Mouse (Mus musculus): ENCODE measurements around the gene Hsp90ab1. TPM values are rescaled to one million over a fixed set of nuclear protein-coding genes. Genes with fewer than 3 reads are reported as not detected.

Hsp90ab1 gene
- polyA plus RNA-seq, 1 experiment from 2014 or later = 1,098 TPM

- Histone ChIP-seq H3K9ac (no peak overlapping the region), H3K4me2 (no peak overlapping the region), H3K4me1 (peaks cover 9% of the 10 kb centered on the region; the same call in 1 of the 2 replicates), H3K27ac (no peak overlapping the region), H3K4me3 (no peak overlapping the region), H3K27me3 (replicated peaks) (peaks cover 100% of the 10 kb centered on the region), H3K36me3 (no peaks in the 10 kb centered on the region), H3K9me3 (replicated peaks) (no peaks in the 10 kb centered on the region)
- 39% methylated on average over 1 of the region's 1 CpGs for WGBS (ENCODE audit: insufficient replicate concordance)
- no peak for ATAC-seq
These were observed 30.0 kb downstream of the Hsp90ab1 start for GRCm38 (mm10) chr17:45543115-45543514.

DNA sequence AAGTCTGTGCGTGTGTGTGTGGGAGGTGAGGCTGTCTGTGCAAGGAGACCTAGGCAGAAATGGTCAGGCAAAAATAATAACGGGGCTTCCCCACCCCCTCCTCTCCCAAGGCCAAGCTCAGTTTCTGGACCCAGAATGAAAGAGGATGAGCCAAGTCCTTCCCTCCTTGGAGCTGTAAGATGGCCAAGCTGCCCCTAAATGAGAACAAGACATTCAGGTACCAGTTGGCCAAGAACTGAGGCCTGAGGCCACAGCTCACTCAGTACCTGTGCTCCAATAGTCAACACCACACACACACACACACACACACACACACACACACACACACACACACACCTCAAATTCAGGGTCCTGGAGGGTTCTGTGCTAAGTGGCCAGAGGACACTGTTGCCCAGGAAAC is 30.4 kb downstream of the Hsp90ab1 start:
- peaks cover 100% of the 10 kb centered on the region for H3K27me3 ChIP-seq (replicated peaks)
- ATAC-seq = no peak
- 44% methylated on average over 2 of the region's 2 CpGs for WGBS (ENCODE audit: insufficient replicate concordance)

GRCm38 (mm10) chr17:45542129-45542528 is 30.9 kb downstream of the Hsp90ab1 start:
- Histone ChIP-seq H3K9ac (no peak overlapping the region), H3K4me1 (peaks cover 9% of the 10 kb centered on the region; the same call in 1 of the 2 replicates), H3K27me3 (replicated peaks) (peaks cover 99% of the 10 kb centered on the region), H3K4me3 (no peak overlapping the region), H3K9me3 (replicated peaks) (no peaks in the 10 kb centered on the region), H3K27ac (no peak overlapping the region), H3K36me3 (no peaks in the 10 kb centered on the region), H3K4me2 (no peak overlapping the region)
- WGBS (ENCODE audit: insufficient replicate concordance) = 16% methylated on average over 6 of the region's 6 CpGs
- no peak for ATAC-seq

More for the DNA sequence above, 30.4 kb downstream of the Hsp90ab1 start:
- H3K4me2 ChIP-seq = no peak overlapping the region
- no peak overlapping the region for H3K27ac ChIP-seq
- no peaks in the 10 kb centered on the region for H3K9me3 ChIP-seq (replicated peaks)
- no peaks in the 10 kb centered on the region for H3K36me3 ChIP-seq
- no peak overlapping the region for H3K4me3 ChIP-seq
- H3K9ac ChIP-seq = no peak overlapping the region
- H3K4me1 ChIP-seq = peaks cover 9% of the 10 kb centered on the region; the same call in 1 of the 2 replicates

DNA sequence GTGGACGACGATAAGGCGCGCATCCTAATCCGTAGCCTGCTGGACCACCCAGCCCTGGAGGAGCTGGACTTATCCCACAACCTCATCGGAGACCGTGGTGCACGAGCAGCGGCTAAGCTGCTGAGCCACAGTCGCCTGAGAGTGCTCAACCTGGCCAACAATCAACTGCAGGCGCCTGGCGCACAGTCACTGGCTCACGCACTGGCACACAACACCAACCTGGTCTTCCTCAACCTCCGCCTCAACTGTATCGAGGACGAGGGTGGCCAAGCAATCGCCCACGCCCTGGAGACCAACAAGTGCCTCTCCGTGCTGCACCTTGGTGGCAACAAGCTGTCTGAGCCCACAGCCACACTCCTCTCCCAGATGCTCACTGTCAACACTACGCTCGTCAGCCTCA is 33.4 kb downstream of the Hsp90ab1 start:
- Histone ChIP-seq H3K9me3 (replicated peaks) (no peaks in the 10 kb centered on the region), H3K27ac (no peak overlapping the region), H3K4me1 (no peaks in the 10 kb centered on the region), H3K4me3 (no peak overlapping the region), H3K27me3 (replicated peaks) (peaks cover 99% of the 10 kb centered on the region), H3K36me3 (no peaks in the 10 kb centered on the region), H3K4me2 (no peak overlapping the region), H3K9ac (no peak overlapping the region)
- ATAC-seq = no peak
- 60% methylated on average over 21 of the region's 21 CpGs for WGBS (ENCODE audit: insufficient replicate concordance)

DNA sequence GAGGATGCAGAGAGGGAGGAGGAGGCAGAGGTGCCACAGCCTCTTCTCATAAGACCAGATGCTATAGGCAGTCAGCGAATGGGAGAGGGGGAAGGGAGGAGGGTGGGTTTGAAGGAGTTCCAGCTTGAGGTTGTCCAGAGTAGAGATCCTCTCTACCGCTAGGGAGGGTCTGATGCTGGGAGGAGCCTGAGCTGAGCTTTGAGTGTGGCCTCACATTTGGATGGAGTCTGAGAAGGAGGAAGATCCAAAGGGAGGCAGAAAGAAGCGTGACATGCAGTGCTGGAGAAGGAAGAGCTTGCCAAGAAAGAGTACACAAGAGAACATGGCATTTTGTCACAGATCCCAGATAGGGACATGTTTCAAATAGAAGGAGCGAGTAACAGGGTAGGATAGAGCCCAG is 34.7 kb downstream of the Hsp90ab1 start:
- H3K27me3 ChIP-seq (replicated peaks) = peaks cover 96% of the 10 kb centered on the region
- H3K4me3 ChIP-seq = no peak overlapping the region
- H3K36me3 ChIP-seq = no peaks in the 10 kb centered on the region
- no peak overlapping the region for H3K4me2 ChIP-seq
- H3K9ac ChIP-seq = no peak overlapping the region
- no peak overlapping the region for H3K27ac ChIP-seq
- no peak for ATAC-seq
- WGBS (ENCODE audit: insufficient replicate concordance) = 46% methylated on average over 4 of the region's 4 CpGs
- no peaks in the 10 kb centered on the region for H3K4me1 ChIP-seq
- H3K9me3 ChIP-seq (replicated peaks) = no peaks in the 10 kb centered on the region

GRCm38 (mm10) chr17:45536264-45536663 is 36.8 kb downstream of the Hsp90ab1 start:
- no peak overlapping the region for H3K9ac ChIP-seq
- H3K27ac ChIP-seq = no peak overlapping the region
- H3K4me1 ChIP-seq = no peaks in the 10 kb centered on the region
- no peak for ATAC-seq
- H3K4me2 ChIP-seq = no peak overlapping the region
- no peak overlapping the region for H3K4me3 ChIP-seq
- no peaks in the 10 kb centered on the region for H3K9me3 ChIP-seq (replicated peaks)
- no peaks in the 10 kb centered on the region for H3K36me3 ChIP-seq
- WGBS (ENCODE audit: insufficient replicate concordance) = 14% methylated on average over 5 of the region's 5 CpGs
- H3K27me3 ChIP-seq (replicated peaks) = peaks cover 96% of the 10 kb centered on the region

GRCm38 (mm10) chr17:45532896-45533295 is 40.2 kb downstream of the Hsp90ab1 start:
- 31% methylated on average over 15 of the region's 15 CpGs for WGBS (ENCODE audit: insufficient replicate concordance)
- Histone ChIP-seq H3K4me1 (no peaks in the 10 kb centered on the region), H3K4me2 (no peak overlapping the region), H3K9ac (no peak overlapping the region), H3K9me3 (replicated peaks) (no peaks in the 10 kb centered on the region), H3K36me3 (no peaks in the 10 kb centered on the region), H3K4me3 (no peak overlapping the region), H3K27ac (no peak overlapping the region), H3K27me3 (replicated peaks) (peaks cover 93% of the 10 kb centered on the region)
- ATAC-seq = no peak

- no peak overlapping the region for H3K4me3 ChIP-seq
- H3K4me2 ChIP-seq = no peak overlapping the region
- ATAC-seq = no peak
- H3K27me3 ChIP-seq (replicated peaks) = peaks cover 94% of the 10 kb centered on the region
- H3K4me1 ChIP-seq = no peaks in the 10 kb centered on the region
- H3K36me3 ChIP-seq = no peaks in the 10 kb centered on the region
- no peak overlapping the region for H3K9ac ChIP-seq
- no peak overlapping the region for H3K27ac ChIP-seq
- WGBS (ENCODE audit: insufficient replicate concordance) = 36% methylated on average over 13 of the region's 13 CpGs
- H3K9me3 ChIP-seq (replicated peaks) = no peaks in the 10 kb centered on the region
These were observed 42.7 kb downstream of the Hsp90ab1 start for GRCm38 (mm10) chr17:45530346-45530782.

- Histone ChIP-seq H3K4me2 (no peak overlapping the region), H3K27ac (no peak overlapping the region), H3K4me1 (peaks cover 12% of the 10 kb centered on the region), H3K9me3 (replicated peaks) (no peaks in the 10 kb centered on the region), H3K27me3 (replicated peaks) (peaks cover 80% of the 10 kb centered on the region), H3K36me3 (no peaks in the 10 kb centered on the region), H3K4me3 (no peak overlapping the region), H3K9ac (no peak overlapping the region)
- no peak for ATAC-seq
- WGBS (ENCODE audit: insufficient replicate concordance) = 35% methylated on average over 5 of the region's 5 CpGs
These were observed 46.5 kb downstream of the Hsp90ab1 start for GRCm38 (mm10) chr17:45526571-45526970.

DNA sequence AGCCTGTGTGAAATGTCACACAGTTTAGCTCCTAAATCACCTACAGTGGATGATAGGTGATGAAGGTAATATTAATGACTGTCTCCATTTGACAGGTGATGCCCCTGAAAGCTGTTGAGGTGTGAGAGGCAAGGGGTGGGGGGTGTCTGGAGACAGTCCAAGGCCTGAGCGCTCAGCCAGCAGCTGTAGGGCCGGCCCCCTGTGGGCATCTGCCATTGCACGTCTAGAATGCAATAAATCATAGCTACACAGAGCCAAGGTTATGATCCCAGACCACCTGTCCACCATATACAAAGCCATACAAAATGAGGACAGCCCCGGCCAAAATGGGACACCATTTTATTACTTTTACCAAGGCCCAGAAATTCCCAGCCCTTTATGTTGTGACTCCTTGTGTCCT is 48.1 kb downstream of the Hsp90ab1 start:
- ATAC-seq = no peak
- Histone ChIP-seq H3K4me3 (no peak overlapping the region), H3K36me3 (peaks cover 11% of the 10 kb centered on the region), H3K9me3 (replicated peaks) (no peaks in the 10 kb centered on the region), H3K27me3 (replicated peaks) (peaks cover 65% of the 10 kb centered on the region), H3K4me1 (peaks cover 12% of the 10 kb centered on the region), H3K4me2 (no peak overlapping the region), H3K27ac (no peak overlapping the region), H3K9ac (no peak overlapping the region)
- 61% methylated on average over 4 of the region's 4 CpGs for WGBS (ENCODE audit: insufficient replicate concordance)

- H3K27me3 ChIP-seq (replicated peaks) = peaks cover 50% of the 10 kb centered on the region
- ATAC-seq = no peak
- H3K4me3 ChIP-seq = peak within 1 kb of the TSS; percentile 28
- H3K27ac ChIP-seq = no peak within 1 kb of the TSS
- H3K9me3 ChIP-seq (replicated peaks) = no peaks in the 10 kb centered on the region
- peaks cover 26% of the 10 kb centered on the region for H3K36me3 ChIP-seq
- 0 out of 2 replicates have a peak within 1 kb of the TSS, but pooled peaks have one; percentile 3 for H3K9ac ChIP-seq
- peaks cover 12% of the 10 kb centered on the region for H3K4me1 ChIP-seq
- peak within 1 kb of the TSS; percentile 65 for H3K4me2 ChIP-seq
- WGBS (ENCODE audit: insufficient replicate concordance) = 2% methylated on average over 21 of the region's 21 CpGs
These were observed 49.8 kb downstream of the Hsp90ab1 start, which contains the start of gene Tcte1 for GRCm38 (mm10) chr17:45523263-45523662. Tcte1 (plus strand) TSS chr17:45523434.

- H3K9me3 ChIP-seq (replicated peaks) = no peaks in the 10 kb centered on the region
- H3K27ac ChIP-seq = no peak overlapping the region
- peaks cover 49% of the 10 kb centered on the region for H3K36me3 ChIP-seq
- H3K4me3 ChIP-seq = no peak overlapping the region
- no peak overlapping the region for H3K4me2 ChIP-seq
- peaks cover 19% of the 10 kb centered on the region for H3K27me3 ChIP-seq (replicated peaks)
- 73% methylated on average over 11 of the region's 11 CpGs for WGBS (ENCODE audit: insufficient replicate concordance)
- no peak for ATAC-seq
- peaks cover 28% of the 10 kb centered on the region for H3K4me1 ChIP-seq
- H3K9ac ChIP-seq = no peak overlapping the region
These were observed 52.9 kb downstream of the Hsp90ab1 start for GRCm38 (mm10) chr17:45520136-45520535.
